Mouse (Mus musculus) megakaryocyte, embryonic 14.5 days (primary cell): ENCODE results near the gene Stk11ip. TPM values are rescaled to one million over a fixed set of nuclear protein-coding genes. Genes with fewer than 3 reads are reported as not detected.

Experiments
- H3K27me3 ChIP-seq: replicated peaks from 2 replicates; pipeline ENCODE3; 2012; ENCODE audit warnings: inconsistent platforms
- H3K36me3 ChIP-seq: replicated peaks from 2 replicates; pipeline ENCODE3; 2012; ENCODE audit warnings: low read length, inconsistent platforms, mixed read lengths
- H3K4me1 ChIP-seq: 2 replicates; pipeline ENCODE4 v1.6.1; 2012; ENCODE audit warnings: inconsistent platforms
- H3K4me3 ChIP-seq: replicated peaks from 2 replicates; pipeline ENCODE3; 2012; ENCODE audit warnings: moderate library complexity, mild to moderate bottlenecking, inconsistent platforms
- H3K9me3 ChIP-seq: 2 replicates; pipeline ENCODE4 v1.6.1; 2012; ENCODE audit warnings: inconsistent platforms
- FLI1 ChIP-seq: IDR thresholded peaks from 2 replicates; pipeline ENCODE4 v1.6.1; 2012; ENCODE audit warnings: low read length, inconsistent platforms, mixed read lengths
- GATA1 ChIP-seq: IDR thresholded peaks from 3 replicates; pipeline ENCODE4 v1.6.1; 2012; ENCODE audit warnings: mixed read lengths, low read length, inconsistent platforms, borderline replicate concordance
- polyA plus RNA-seq: library from polyadenylated mRNA; stranded (reverse); fragments of >175 nt; gene quantifications from 2 replicates; pipeline ENCODE4 v1.2.3, GENCODE M21; 2012; ENCODE audit warnings: low replicate concordance; ENCODE audit not compliant: insufficient read depth

Gene Stk11ip
- polyA plus RNA-seq, 1 experiment: 52.7 TPM

GRCm38 (mm10) chr1:75486561-75486960 is 34.8 kb upstream of the Stk11ip start:
- H3K36me3 ChIP-seq: no peaks in the 10 kb centered on the region
- TF ChIP-seq FLI1: no peak
- TF ChIP-seq GATA1: no peak
- peak overlapping the region; percentile 89 for H3K4me3 ChIP-seq
- peaks cover 99% of the 10 kb centered on the region for H3K27me3 ChIP-seq
- peaks cover 7% of the 10 kb centered on the region; the same call in 1 of the 2 replicates for H3K9me3 ChIP-seq
- peaks cover 20% of the 10 kb centered on the region for H3K4me1 ChIP-seq

- Histone ChIP-seq H3K36me3 (no peaks in the 10 kb centered on the region), H3K4me3 (peak overlapping the region; percentile 89), H3K9me3 (peaks cover 7% of the 10 kb centered on the region; the same call in 1 of the 2 replicates), H3K4me1 (peaks cover 20% of the 10 kb centered on the region), H3K27me3 (peaks cover 99% of the 10 kb centered on the region)
- TF ChIP-seq FLI1 (no peak), GATA1 (no peak)
These were observed 34.3 kb upstream of the Stk11ip start for GRCm38 (mm10) chr1:75487040-75487404.

- no peaks in the 10 kb centered on the region for H3K36me3 ChIP-seq
- peaks cover 99% of the 10 kb centered on the region for H3K27me3 ChIP-seq
- H3K4me1 ChIP-seq: peaks cover 18% of the 10 kb centered on the region
- TF ChIP-seq GATA1: no peak
- TF ChIP-seq FLI1: no peak
- peak overlapping the region; percentile 89 for H3K4me3 ChIP-seq
- H3K9me3 ChIP-seq: peaks cover 3% of the 10 kb centered on the region; the same call in 1 of the 2 replicates
These were observed 33.7 kb upstream of the Stk11ip start for GRCm38 (mm10) chr1:75487405-75488161.

GRCm38 (mm10) chr1:75490785-75491551 is 30.4 kb upstream of the Stk11ip start:
- H3K4me3 ChIP-seq: no peak overlapping the region
- peaks cover 90% of the 10 kb centered on the region for H3K27me3 ChIP-seq
- no peak for TF ChIP-seq GATA1
- TF ChIP-seq FLI1: no peak
- peaks cover 17% of the 10 kb centered on the region for H3K4me1 ChIP-seq
- no peaks in the 10 kb centered on the region for H3K36me3 ChIP-seq
- no peaks in the 10 kb centered on the region for H3K9me3 ChIP-seq

GRCm38 (mm10) chr1:75492579-75493170 is 28.7 kb upstream of the Stk11ip start:
- H3K4me1 ChIP-seq: peaks cover 3% of the 10 kb centered on the region; the same call in 1 of the 2 replicates
- no peak for TF ChIP-seq GATA1
- no peak for TF ChIP-seq FLI1
- no peaks in the 10 kb centered on the region for H3K9me3 ChIP-seq
- peaks cover 86% of the 10 kb centered on the region for H3K27me3 ChIP-seq
- no peak overlapping the region for H3K4me3 ChIP-seq
- H3K36me3 ChIP-seq: peaks cover 7% of the 10 kb centered on the region

- no peak overlapping the region for H3K4me3 ChIP-seq
- TF ChIP-seq GATA1 (no peak), FLI1 (no peak)
These were observed 26.3 kb upstream of the Stk11ip start for GRCm38 (mm10) chr1:75494878-75495548.

GRCm38 (mm10) chr1:75498897-75499296 is 22.4 kb upstream of the Stk11ip start:
- H3K4me3 ChIP-seq: no peak overlapping the region
- H3K27me3 ChIP-seq: peaks cover 71% of the 10 kb centered on the region
- peaks cover 25% of the 10 kb centered on the region for H3K36me3 ChIP-seq
- TF ChIP-seq GATA1 (no peak), FLI1 (no peak)
- H3K4me1 ChIP-seq: no peaks in the 10 kb centered on the region
- no peaks in the 10 kb centered on the region for H3K9me3 ChIP-seq

More at GRCm38 (mm10) chr1:75494878-75495548, 26.3 kb upstream of the Stk11ip start:
- Histone ChIP-seq H3K9me3 (no peaks in the 10 kb centered on the region), H3K36me3 (peaks cover 11% of the 10 kb centered on the region), H3K4me1 (no peaks in the 10 kb centered on the region), H3K27me3 (peaks cover 83% of the 10 kb centered on the region)

- Histone ChIP-seq H3K27me3 (peaks cover 77% of the 10 kb centered on the region), H3K36me3 (peaks cover 25% of the 10 kb centered on the region), H3K4me1 (no peaks in the 10 kb centered on the region), H3K4me3 (no peak overlapping the region), H3K9me3 (no peaks in the 10 kb centered on the region)
- no peak for TF ChIP-seq GATA1
- no peak for TF ChIP-seq FLI1
These were observed 21.9 kb upstream of the Stk11ip start for GRCm38 (mm10) chr1:75499441-75499840.

GRCm38 (mm10) chr1:75501905-75502304 is 19.4 kb upstream of the Stk11ip start:
- Histone ChIP-seq H3K4me1 (peaks cover 18% of the 10 kb centered on the region), H3K36me3 (peaks cover 22% of the 10 kb centered on the region), H3K4me3 (no peak overlapping the region), H3K9me3 (no peaks in the 10 kb centered on the region), H3K27me3 (peaks cover 77% of the 10 kb centered on the region)
- TF ChIP-seq FLI1 (no peak), GATA1 (no peak)
